Mouse (Mus musculus): ENCODE data around the gene Scnn1b. TPM values are rescaled to one million over a fixed set of nuclear protein-coding genes. Genes with fewer than 3 reads are reported as not detected.

Scnn1b gene
- polyA plus RNA-seq, 1 experiment = not detected

DNA sequence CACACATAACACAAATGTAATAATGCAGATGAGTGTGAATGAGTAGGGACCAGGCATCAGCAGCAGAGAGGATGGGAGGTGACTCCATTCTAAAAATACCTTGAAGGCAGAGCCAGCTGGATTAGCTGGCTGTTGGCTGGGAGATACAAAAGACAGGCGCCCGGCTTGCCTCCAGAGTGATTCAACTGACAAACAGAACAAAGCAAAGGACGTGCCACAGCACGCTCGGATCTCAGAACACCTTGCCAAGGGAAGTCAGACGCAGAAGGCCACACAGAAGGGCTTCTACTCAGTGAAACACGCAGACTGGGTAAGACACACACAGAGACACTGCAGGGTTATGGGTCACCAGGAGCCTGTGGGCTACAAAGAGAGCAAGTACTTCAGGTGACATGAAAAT, 24.0 kb upstream of the Scnn1b start:
- no peaks in the 10 kb centered on the region for H3K36me3 ChIP-seq (ENCODE audit: control insufficient read depth, insufficient read depth)
- H3K79me2 ChIP-seq (ENCODE audit: control insufficient read depth, insufficient read depth) = no peaks in the 10 kb centered on the region
- TF ChIP-seq FOSL1 (IDR thresholded peaks at IDR 0.05; ENCODE audit: insufficient read depth, low read length, poor library complexity, severe bottlenecking) = no peak
- no peak for TF ChIP-seq USF1 (IDR thresholded peaks at IDR 0.05; ENCODE audit: low read depth)
- no peak for TF ChIP-seq CTCF (IDR thresholded peaks at IDR 0.05; ENCODE audit: control insufficient read depth, insufficient read depth, insufficient read length)
- TF ChIP-seq MYOD1 (IDR thresholded peaks at IDR 0.05; ENCODE audit: control insufficient read depth, insufficient read length, low read depth) = no peak
- TF ChIP-seq CEBPB (IDR thresholded peaks at IDR 0.05; ENCODE audit: low read depth) = no peak
- no peak for TF ChIP-seq MYOG (IDR thresholded peaks at IDR 0.05; ENCODE audit: control insufficient read depth, extremely low read depth, insufficient read length)
- no peak for TF ChIP-seq MAX (IDR thresholded peaks at IDR 0.05)
- no peak overlapping the region for H3K4me3 ChIP-seq (ENCODE audit: insufficient read depth, poor library complexity, severe bottlenecking)
- H3K79me3 ChIP-seq (ENCODE audit: low read depth) = no peaks in the 10 kb centered on the region
- no peaks in the 10 kb centered on the region for H3K27me3 ChIP-seq (ENCODE audit: control insufficient read depth, insufficient read depth, insufficient read length)
- no peak overlapping the region for H3ac ChIP-seq (ENCODE audit: control insufficient read depth, insufficient read length, low read depth)

DNA sequence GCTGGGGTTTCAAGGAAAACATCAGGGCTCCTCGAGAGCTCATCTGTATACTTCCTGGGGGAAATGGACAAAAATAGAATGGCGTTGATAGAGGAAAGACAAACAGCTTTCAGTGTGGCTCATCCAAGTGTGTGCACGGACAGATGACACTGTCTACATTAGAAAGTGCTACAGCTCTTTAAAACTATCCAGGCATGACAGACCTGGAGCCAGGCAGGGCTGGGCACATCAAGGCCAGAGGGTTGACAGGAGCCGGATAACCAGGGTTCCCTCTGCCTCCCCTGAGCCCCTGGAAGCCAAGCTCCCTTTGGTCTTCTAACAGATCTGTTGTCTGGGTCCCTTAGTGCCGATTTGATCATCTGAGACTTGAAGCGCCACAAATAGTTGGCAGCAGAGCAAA, 22.6 kb upstream of the Scnn1b start:
- Histone ChIP-seq H3K4me3 (ENCODE audit: insufficient read depth, poor library complexity, severe bottlenecking) (no peak overlapping the region), H3K36me3 (ENCODE audit: control insufficient read depth, insufficient read depth) (no peaks in the 10 kb centered on the region)

DNA sequence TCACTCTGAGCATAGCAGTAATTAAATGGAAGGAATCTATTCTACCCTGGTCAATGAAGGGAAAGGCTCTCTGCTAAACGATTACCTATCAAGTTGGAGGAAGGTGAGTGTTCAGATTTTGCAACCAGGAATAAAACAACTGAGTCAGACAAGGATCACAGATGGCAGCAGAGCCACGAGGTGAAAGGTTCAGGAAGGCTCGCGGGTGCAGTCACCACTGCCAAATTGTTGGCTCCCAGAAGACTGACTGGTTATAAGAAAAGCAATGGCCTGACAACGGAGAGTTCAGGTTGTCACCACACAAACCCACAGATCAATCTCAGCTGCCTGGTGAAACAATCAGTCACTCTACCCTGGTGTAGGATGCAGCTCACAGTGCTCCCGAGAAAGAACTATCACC, 18.9 kb upstream of the Scnn1b start:
- no peak overlapping the region for H3ac ChIP-seq (ENCODE audit: control insufficient read depth, insufficient read length, low read depth)
- no peaks in the 10 kb centered on the region for H3K79me2 ChIP-seq (ENCODE audit: control insufficient read depth, insufficient read depth)

More for the DNA sequence above, 22.6 kb upstream of the Scnn1b start:
- H3K27me3 ChIP-seq (ENCODE audit: control insufficient read depth, insufficient read depth, insufficient read length) = peaks cover 3% of the 10 kb centered on the region
- no peaks in the 10 kb centered on the region for H3K79me2 ChIP-seq (ENCODE audit: control insufficient read depth, insufficient read depth)
- no peak for TF ChIP-seq CEBPB (IDR thresholded peaks at IDR 0.05; ENCODE audit: low read depth)
- no peak for TF ChIP-seq USF1 (IDR thresholded peaks at IDR 0.05; ENCODE audit: low read depth)
- TF ChIP-seq MYOD1 (IDR thresholded peaks at IDR 0.05; ENCODE audit: control insufficient read depth, insufficient read length, low read depth) = no peak
- no peak for TF ChIP-seq FOSL1 (IDR thresholded peaks at IDR 0.05; ENCODE audit: insufficient read depth, low read length, poor library complexity, severe bottlenecking)
- TF ChIP-seq MYOG (IDR thresholded peaks at IDR 0.05; ENCODE audit: control insufficient read depth, extremely low read depth, insufficient read length) = no peak
- TF ChIP-seq MAX (IDR thresholded peaks at IDR 0.05) = no peak
- TF ChIP-seq CTCF (IDR thresholded peaks at IDR 0.05; ENCODE audit: control insufficient read depth, insufficient read depth, insufficient read length) = no peak
- no peaks in the 10 kb centered on the region for H3K79me3 ChIP-seq (ENCODE audit: low read depth)
- no peak overlapping the region for H3ac ChIP-seq (ENCODE audit: control insufficient read depth, insufficient read length, low read depth)

DNA sequence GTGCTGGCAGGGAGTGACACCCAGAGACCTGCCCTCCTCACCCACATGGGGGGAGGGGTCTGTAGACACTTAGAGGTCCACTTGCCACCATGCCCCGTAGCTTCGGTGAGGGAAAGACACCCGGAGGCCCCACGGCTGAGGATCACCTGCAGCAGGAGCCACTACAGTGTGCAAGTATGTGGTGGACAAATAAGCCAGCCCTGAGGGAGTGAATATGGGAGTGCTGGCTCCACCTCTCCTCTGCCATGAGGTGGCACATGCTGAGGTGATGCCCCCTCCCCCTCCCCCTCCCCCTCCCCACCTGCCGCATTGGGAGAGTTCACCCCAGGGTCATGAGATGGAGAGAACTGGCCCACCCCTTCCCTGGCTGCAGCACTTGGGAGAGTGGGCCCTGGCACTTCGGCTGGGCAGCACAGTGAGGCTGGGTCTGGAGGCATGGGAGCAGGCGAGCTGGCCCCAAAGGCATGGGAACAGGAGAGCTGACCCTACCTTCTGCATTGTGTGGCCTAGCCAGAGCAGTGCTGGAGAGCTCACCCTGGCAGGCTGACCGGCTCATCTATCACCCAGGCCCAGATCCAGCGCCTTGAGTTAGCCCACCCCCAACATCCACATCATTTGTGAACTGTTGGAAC, 16.2 kb upstream of the Scnn1b start:
- H3ac ChIP-seq (ENCODE audit: control insufficient read depth, insufficient read length, low read depth) = no peak overlapping the region
- no peaks in the 10 kb centered on the region for H3K79me3 ChIP-seq (ENCODE audit: low read depth)
- peaks cover 3% of the 10 kb centered on the region for H3K27me3 ChIP-seq (ENCODE audit: control insufficient read depth, insufficient read depth, insufficient read length)
- no peaks in the 10 kb centered on the region for H3K79me2 ChIP-seq (ENCODE audit: control insufficient read depth, insufficient read depth)
- TF ChIP-seq FOSL1 (IDR thresholded peaks at IDR 0.05; ENCODE audit: insufficient read depth, low read length, poor library complexity, severe bottlenecking) (no peak), USF1 (IDR thresholded peaks at IDR 0.05; ENCODE audit: low read depth) (no peak), MYOD1 (IDR thresholded peaks at IDR 0.05; ENCODE audit: control insufficient read depth, insufficient read length, low read depth) (no peak), MAX (IDR thresholded peaks at IDR 0.05) (no peak), MYOG (IDR thresholded peaks at IDR 0.05; ENCODE audit: control insufficient read depth, extremely low read depth, insufficient read length) (no peak), CEBPB (IDR thresholded peaks at IDR 0.05; ENCODE audit: low read depth) (no peak), CTCF (IDR thresholded peaks at IDR 0.05; ENCODE audit: control insufficient read depth, insufficient read depth, insufficient read length) (no peak)
- no peaks in the 10 kb centered on the region for H3K36me3 ChIP-seq (ENCODE audit: control insufficient read depth, insufficient read depth)
- H3K4me3 ChIP-seq (ENCODE audit: insufficient read depth, poor library complexity, severe bottlenecking) = no peak overlapping the region

More for the DNA sequence above, 18.9 kb upstream of the Scnn1b start:
- H3K36me3 ChIP-seq (ENCODE audit: control insufficient read depth, insufficient read depth) = no peaks in the 10 kb centered on the region
- H3K4me3 ChIP-seq (ENCODE audit: insufficient read depth, poor library complexity, severe bottlenecking) = no peak overlapping the region
- no peaks in the 10 kb centered on the region for H3K79me3 ChIP-seq (ENCODE audit: low read depth)
- TF ChIP-seq CTCF (IDR thresholded peaks at IDR 0.05; ENCODE audit: control insufficient read depth, insufficient read depth, insufficient read length) (no peak), MYOD1 (IDR thresholded peaks at IDR 0.05; ENCODE audit: control insufficient read depth, insufficient read length, low read depth) (no peak), MAX (IDR thresholded peaks at IDR 0.05) (no peak), USF1 (IDR thresholded peaks at IDR 0.05; ENCODE audit: low read depth) (no peak), FOSL1 (IDR thresholded peaks at IDR 0.05; ENCODE audit: insufficient read depth, low read length, poor library complexity, severe bottlenecking) (no peak), MYOG (IDR thresholded peaks at IDR 0.05; ENCODE audit: control insufficient read depth, extremely low read depth, insufficient read length) (no peak), CEBPB (IDR thresholded peaks at IDR 0.05; ENCODE audit: low read depth) (no peak)
- peaks cover 3% of the 10 kb centered on the region for H3K27me3 ChIP-seq (ENCODE audit: control insufficient read depth, insufficient read depth, insufficient read length)

DNA sequence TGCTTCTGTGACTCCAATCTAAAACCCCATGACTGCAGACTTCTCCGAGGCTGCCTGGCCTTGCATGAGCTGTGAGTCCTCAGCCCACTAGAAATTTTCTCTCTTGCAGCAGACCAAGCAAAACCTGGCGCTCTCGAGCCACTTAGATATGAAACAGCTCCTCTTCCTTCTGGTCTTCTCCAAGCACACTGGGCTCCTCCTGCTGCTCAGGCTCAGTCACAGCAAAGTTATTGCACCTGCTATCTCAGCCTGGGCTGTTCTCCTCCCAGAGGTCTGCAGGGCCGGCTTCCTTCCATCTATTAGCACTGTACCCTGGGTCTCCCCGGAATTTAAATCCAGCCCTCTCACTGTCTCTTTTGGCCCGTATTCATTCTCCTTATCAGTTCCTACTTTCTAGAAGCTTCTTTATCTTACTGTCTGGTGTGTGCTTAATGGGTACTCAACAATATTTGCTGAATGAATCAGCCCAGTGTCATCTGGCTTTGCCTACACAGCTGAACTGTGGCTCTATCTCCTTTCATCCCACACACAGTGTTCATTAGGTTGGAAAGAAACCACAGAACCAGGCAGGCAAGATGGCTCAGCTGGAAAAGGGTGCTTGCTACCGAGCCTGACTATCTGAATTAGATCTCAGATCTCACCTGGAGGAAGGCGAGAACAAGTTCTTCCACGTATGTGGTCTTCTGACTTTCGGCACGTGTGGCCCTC, 7.5 kb upstream of the Scnn1b start:
- Histone ChIP-seq H3K36me3 (ENCODE audit: control insufficient read depth, insufficient read depth) (no peaks in the 10 kb centered on the region), H3K79me3 (ENCODE audit: low read depth) (no peaks in the 10 kb centered on the region), H3K79me2 (ENCODE audit: control insufficient read depth, insufficient read depth) (no peaks in the 10 kb centered on the region), H3K27me3 (ENCODE audit: control insufficient read depth, insufficient read depth, insufficient read length) (no peaks in the 10 kb centered on the region), H3ac (ENCODE audit: control insufficient read depth, insufficient read length, low read depth) (no peak overlapping the region), H3K4me3 (ENCODE audit: insufficient read depth, poor library complexity, severe bottlenecking) (no peak overlapping the region)
- no peak for TF ChIP-seq MAX (IDR thresholded peaks at IDR 0.05)
- TF ChIP-seq FOSL1 (IDR thresholded peaks at IDR 0.05; ENCODE audit: insufficient read depth, low read length, poor library complexity, severe bottlenecking) = no peak
- no peak for TF ChIP-seq CTCF (IDR thresholded peaks at IDR 0.05; ENCODE audit: control insufficient read depth, insufficient read depth, insufficient read length)
- TF ChIP-seq MYOD1 (IDR thresholded peaks at IDR 0.05; ENCODE audit: control insufficient read depth, insufficient read length, low read depth) = no peak
- TF ChIP-seq MYOG (IDR thresholded peaks at IDR 0.05; ENCODE audit: control insufficient read depth, extremely low read depth, insufficient read length) = no peak

All from C2C12 (cell line).